Mouse (Mus musculus): ENCODE measurements around the gene Mab21l3. TPM values are rescaled to one million over a fixed set of nuclear protein-coding genes. Genes with fewer than 3 reads are reported as not detected.

Gene Mab21l3
- polyA plus RNA-seq (2016; fragmentation: Nextera tagmentation; extraction: Ambion mirVana), result 0.32 and 0.62 TPM in 2 replicates

DNA sequence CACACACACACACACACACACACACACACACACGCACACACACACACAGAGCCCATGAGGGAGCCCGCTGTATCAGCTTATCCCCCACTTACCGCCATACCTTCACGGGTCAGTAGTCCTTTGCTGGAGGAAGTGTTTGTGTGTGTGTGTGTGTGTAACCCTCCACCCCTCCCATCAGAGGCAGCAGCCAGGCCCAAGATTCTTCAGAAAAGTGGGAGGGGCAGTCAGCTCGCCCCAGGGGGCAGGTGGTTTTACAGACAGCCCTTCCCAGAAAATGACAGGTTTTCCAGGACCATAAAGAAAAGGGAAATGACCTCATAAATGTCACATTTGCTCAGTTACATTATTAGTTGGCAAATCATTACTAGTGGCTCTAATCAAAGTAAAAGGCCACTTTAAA, at the start of gene Mab21l3:
TSS of gene Mab21l3 (minus strand) at position 144 of the 400 bp plus-strand sequence.
- no peaks in the 10 kb centered on the region for H3K9me3 ChIP-seq (replicated peaks)
- 82% methylated on average over 5 of the region's 5 CpGs for WGBS
- H3K4me3 ChIP-seq, result no peak within 1 kb of the TSS

GRCm38 (mm10) chr3:101897377-101897974, 48.7 kb upstream of the Mab21l3 start:
- H3K27ac ChIP-seq (ENCODE audit: poor library complexity, severe bottlenecking), result no peak overlapping the region
- H3K4me1 ChIP-seq (replicated peaks), result peaks cover 12% of the 10 kb centered on the region
- 86% methylated on average over 15 of the region's 15 CpGs for WGBS
- no peak overlapping the region for H3K4me3 ChIP-seq
- no peaks in the 10 kb centered on the region for H3K27me3 ChIP-seq (replicated peaks)
- no peak overlapping the region for H3K4me2 ChIP-seq
- peaks cover 8% of the 10 kb centered on the region for H3K36me3 ChIP-seq
- no peak for ATAC-seq (ENCODE audit: insufficient number of reproducible peaks, low FRiP score)
- no peak overlapping the region for H3K9ac ChIP-seq
- no peaks in the 10 kb centered on the region for H3K9me3 ChIP-seq (replicated peaks)

More for the DNA sequence above, at the start of gene Mab21l3:
- no peak within 1 kb of the TSS for H3K27ac ChIP-seq (ENCODE audit: poor library complexity, severe bottlenecking)
- H3K27me3 ChIP-seq (replicated peaks), result no peaks in the 10 kb centered on the region
- H3K36me3 ChIP-seq, result no peaks in the 10 kb centered on the region
- ATAC-seq (ENCODE audit: insufficient number of reproducible peaks, low FRiP score), result no peak
- peaks cover 11% of the 10 kb centered on the region for H3K4me1 ChIP-seq (replicated peaks)
- no peak within 1 kb of the TSS for H3K9ac ChIP-seq
- H3K4me2 ChIP-seq, result no peak within 1 kb of the TSS

DNA sequence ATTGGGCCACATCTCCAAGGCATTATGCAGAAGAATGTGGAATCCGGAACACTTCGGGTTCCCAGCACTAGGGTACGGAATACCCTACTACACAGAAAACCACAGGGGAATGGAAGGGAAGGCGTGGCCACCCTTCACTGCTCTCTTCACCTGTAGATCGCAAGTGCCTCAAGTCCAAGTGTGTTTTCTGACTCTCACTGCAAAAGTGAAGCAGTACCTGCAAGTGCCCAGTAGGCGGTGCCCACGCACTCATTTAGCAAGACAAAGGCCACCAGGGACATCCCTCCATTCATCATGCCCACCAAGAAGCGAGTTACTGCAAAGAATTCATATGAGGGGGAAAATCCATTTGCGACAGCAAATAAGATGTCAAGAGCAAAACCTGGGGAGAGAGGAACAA, 48.1 kb upstream of the Mab21l3 start:
- no peaks in the 10 kb centered on the region for H3K27me3 ChIP-seq (replicated peaks)
- peaks cover 6% of the 10 kb centered on the region for H3K4me1 ChIP-seq (replicated peaks)
- no peak overlapping the region for H3K4me2 ChIP-seq
- peaks cover 8% of the 10 kb centered on the region for H3K36me3 ChIP-seq
- H3K27ac ChIP-seq (ENCODE audit: poor library complexity, severe bottlenecking), result no peak overlapping the region
- no peak overlapping the region for H3K9ac ChIP-seq
- WGBS, result 27% methylated on average over 9 of the region's 9 CpGs
- ATAC-seq (ENCODE audit: insufficient number of reproducible peaks, low FRiP score), result no peak
- H3K9me3 ChIP-seq (replicated peaks), result no peaks in the 10 kb centered on the region
- H3K4me3 ChIP-seq, result no peak overlapping the region

DNA sequence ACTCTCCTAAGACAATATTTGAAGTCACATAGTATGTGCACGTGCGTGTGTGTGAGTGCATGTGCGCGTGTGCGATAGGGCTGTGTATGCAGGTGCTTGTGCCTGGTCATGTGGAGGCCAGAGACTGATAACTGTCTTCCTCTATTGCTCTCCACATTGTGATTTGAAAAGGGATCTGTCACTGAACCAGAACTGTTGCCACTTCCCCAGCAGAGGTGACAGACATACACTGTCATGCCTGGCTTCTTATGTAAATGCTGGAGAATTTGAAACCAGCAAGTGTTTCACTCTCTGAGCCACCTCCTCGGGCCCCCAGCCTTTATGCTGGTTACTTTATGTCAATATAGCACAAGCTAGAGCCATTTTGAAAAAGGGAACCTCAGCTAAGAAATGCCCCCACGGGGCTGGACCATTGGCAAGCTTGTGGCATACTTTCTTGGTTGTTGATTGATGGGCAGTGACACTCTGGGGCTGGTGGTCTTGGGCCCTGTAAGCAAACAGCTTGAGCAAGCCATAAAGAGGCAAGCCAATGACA, 46.7 kb upstream of the Mab21l3 start:
- ATAC-seq (ENCODE audit: insufficient number of reproducible peaks, low FRiP score), result no peak
- no peaks in the 10 kb centered on the region for H3K27me3 ChIP-seq (replicated peaks)
- no peaks in the 10 kb centered on the region for H3K9me3 ChIP-seq (replicated peaks)
- H3K4me2 ChIP-seq, result no peak overlapping the region
- H3K9ac ChIP-seq, result no peak overlapping the region
- WGBS, result 80% methylated on average over 7 of the region's 7 CpGs
- H3K36me3 ChIP-seq, result peaks cover 8% of the 10 kb centered on the region
- no peak overlapping the region for H3K4me3 ChIP-seq
- no peak overlapping the region for H3K27ac ChIP-seq (ENCODE audit: poor library complexity, severe bottlenecking)
- no peaks in the 10 kb centered on the region for H3K4me1 ChIP-seq (replicated peaks)

GRCm38 (mm10) chr3:101885591-101885990, 36.8 kb upstream of the Mab21l3 start:
- ATAC-seq (ENCODE audit: insufficient number of reproducible peaks, low FRiP score), result peak; percentile 77; the same call in 1 of the 2 replicates
- no peak overlapping the region for H3K27ac ChIP-seq (ENCODE audit: poor library complexity, severe bottlenecking)

DNA sequence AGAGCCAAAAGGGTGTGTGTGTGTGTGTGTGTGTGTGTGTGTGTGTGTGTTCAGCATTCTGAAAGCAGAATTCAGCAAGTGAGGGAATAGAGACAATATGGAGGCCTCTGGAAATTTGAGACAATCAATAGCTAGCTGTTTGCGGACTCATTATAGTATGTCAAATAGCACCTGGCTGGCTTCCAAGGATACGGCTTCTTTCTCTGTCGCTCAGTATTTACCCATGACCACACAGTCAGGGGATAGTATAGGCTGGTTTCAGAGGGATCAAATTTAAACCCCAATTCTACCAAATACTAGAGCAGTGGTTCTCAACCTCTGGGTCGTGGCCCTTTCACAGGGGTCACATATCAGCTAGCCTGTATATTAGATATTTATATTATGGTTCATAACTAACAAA, 36.3 kb upstream of the Mab21l3 start:
- WGBS, result 64% methylated on average over 4 of the region's 4 CpGs
- H3K9ac ChIP-seq, result no peak overlapping the region
- ATAC-seq (ENCODE audit: insufficient number of reproducible peaks, low FRiP score), result no peak
- H3K9me3 ChIP-seq (replicated peaks), result no peaks in the 10 kb centered on the region
- H3K4me3 ChIP-seq, result no peak overlapping the region
- no peak overlapping the region for H3K27ac ChIP-seq (ENCODE audit: poor library complexity, severe bottlenecking)
- H3K4me1 ChIP-seq (replicated peaks), result no peaks in the 10 kb centered on the region; the same call in 1 of the 2 replicates
- peaks cover 14% of the 10 kb centered on the region; the same call in 1 of the 2 replicates for H3K36me3 ChIP-seq
- no peaks in the 10 kb centered on the region for H3K27me3 ChIP-seq (replicated peaks)
- no peak overlapping the region for H3K4me2 ChIP-seq

More at GRCm38 (mm10) chr3:101885591-101885990, 36.8 kb upstream of the Mab21l3 start:
- Histone ChIP-seq H3K4me1 (replicated peaks) (no peaks in the 10 kb centered on the region; the same call in 1 of the 2 replicates), H3K9me3 (replicated peaks) (no peaks in the 10 kb centered on the region), H3K27me3 (replicated peaks) (no peaks in the 10 kb centered on the region), H3K4me3 (no peak overlapping the region), H3K36me3 (peaks cover 14% of the 10 kb centered on the region; the same call in 1 of the 2 replicates), H3K9ac (no peak overlapping the region), H3K4me2 (no peak overlapping the region)
- 39% methylated on average over 3 of the region's 3 CpGs for WGBS

- Histone ChIP-seq H3K27ac (ENCODE audit: poor library complexity, severe bottlenecking) (no peak overlapping the region), H3K4me1 (replicated peaks) (no peaks in the 10 kb centered on the region; the same call in 1 of the 2 replicates), H3K4me2 (no peak overlapping the region), H3K9ac (no peak overlapping the region), H3K4me3 (no peak overlapping the region), H3K9me3 (replicated peaks) (no peaks in the 10 kb centered on the region), H3K36me3 (peaks cover 25% of the 10 kb centered on the region; the same call in 1 of the 2 replicates), H3K27me3 (replicated peaks) (no peaks in the 10 kb centered on the region)
- 44% methylated on average over 3 of the region's 3 CpGs for WGBS
- ATAC-seq (ENCODE audit: insufficient number of reproducible peaks, low FRiP score), result no peak
Measured at GRCm38 (mm10) chr3:101883902-101884301, 35.1 kb upstream of the Mab21l3 start.

DNA sequence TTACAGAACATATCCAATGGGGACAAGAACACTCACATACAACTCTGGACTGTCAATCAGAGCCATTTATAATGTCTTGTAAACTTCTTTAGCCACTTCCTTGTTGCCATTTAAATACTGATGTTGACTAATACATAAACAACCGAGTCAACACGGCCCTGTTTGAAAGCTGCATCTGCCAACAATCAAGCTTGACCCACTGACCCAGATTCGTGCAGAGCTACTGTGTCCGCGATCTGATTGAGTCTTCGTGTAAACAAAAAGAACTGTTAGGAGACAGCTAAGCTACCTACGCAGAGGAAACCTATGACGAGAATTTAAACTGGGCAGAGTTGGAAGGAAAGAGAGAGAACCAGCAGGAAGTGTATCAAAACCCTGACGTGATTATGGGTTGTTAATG, 33.0 kb upstream of the Mab21l3 start:
- H3K4me3 ChIP-seq, result no peak overlapping the region
- H3K4me1 ChIP-seq (replicated peaks), result peaks cover 6% of the 10 kb centered on the region
- H3K27ac ChIP-seq (ENCODE audit: poor library complexity, severe bottlenecking), result no peak overlapping the region
- no peak overlapping the region for H3K9ac ChIP-seq
- H3K27me3 ChIP-seq (replicated peaks), result no peaks in the 10 kb centered on the region
- H3K9me3 ChIP-seq (replicated peaks), result no peaks in the 10 kb centered on the region
- H3K36me3 ChIP-seq, result peaks cover 32% of the 10 kb centered on the region
- no peak overlapping the region for H3K4me2 ChIP-seq
- no peak for ATAC-seq (ENCODE audit: insufficient number of reproducible peaks, low FRiP score)
- WGBS, result 65% methylated on average over 9 of the region's 9 CpGs

DNA sequence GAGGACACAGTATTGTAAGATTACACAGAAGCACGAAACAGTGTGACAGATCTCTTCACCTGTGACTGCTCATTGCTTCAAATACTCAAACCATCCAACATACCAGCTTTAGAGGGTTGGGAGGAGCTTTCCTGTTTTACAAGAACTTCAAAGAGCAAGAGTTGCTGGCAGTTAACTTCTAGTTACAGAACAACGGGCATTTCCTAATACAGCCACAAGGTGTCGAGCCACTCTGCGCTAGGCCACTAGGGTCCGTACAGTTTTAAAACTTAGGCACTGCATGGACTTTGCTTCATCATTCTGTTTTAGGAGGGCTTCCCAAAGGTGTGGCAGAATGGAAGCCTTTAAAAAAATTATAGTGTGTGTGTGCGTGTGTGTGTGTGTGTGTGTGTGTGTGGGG, 32.1 kb upstream of the Mab21l3 start:
- Histone ChIP-seq H3K4me2 (no peak overlapping the region), H3K4me1 (replicated peaks) (peaks cover 13% of the 10 kb centered on the region), H3K27ac (ENCODE audit: poor library complexity, severe bottlenecking) (no peak overlapping the region), H3K9ac (no peak overlapping the region), H3K36me3 (peaks cover 34% of the 10 kb centered on the region), H3K27me3 (replicated peaks) (no peaks in the 10 kb centered on the region), H3K9me3 (replicated peaks) (no peaks in the 10 kb centered on the region), H3K4me3 (no peak overlapping the region)
- no peak for ATAC-seq (ENCODE audit: insufficient number of reproducible peaks, low FRiP score)
- WGBS, result 67% methylated on average over 6 of the region's 6 CpGs

GRCm38 (mm10) chr3:101878136-101878535, 29.4 kb upstream of the Mab21l3 start:
- Histone ChIP-seq H3K4me3 (no peak overlapping the region), H3K9me3 (replicated peaks) (no peaks in the 10 kb centered on the region), H3K27me3 (replicated peaks) (no peaks in the 10 kb centered on the region), H3K9ac (no peak overlapping the region), H3K36me3 (peaks cover 44% of the 10 kb centered on the region), H3K27ac (ENCODE audit: poor library complexity, severe bottlenecking) (no peak overlapping the region), H3K4me1 (replicated peaks) (peaks cover 13% of the 10 kb centered on the region), H3K4me2 (no peak overlapping the region)
- WGBS, result 60% methylated on average over 5 of the region's 5 CpGs
- no peak for ATAC-seq (ENCODE audit: insufficient number of reproducible peaks, low FRiP score)

DNA sequence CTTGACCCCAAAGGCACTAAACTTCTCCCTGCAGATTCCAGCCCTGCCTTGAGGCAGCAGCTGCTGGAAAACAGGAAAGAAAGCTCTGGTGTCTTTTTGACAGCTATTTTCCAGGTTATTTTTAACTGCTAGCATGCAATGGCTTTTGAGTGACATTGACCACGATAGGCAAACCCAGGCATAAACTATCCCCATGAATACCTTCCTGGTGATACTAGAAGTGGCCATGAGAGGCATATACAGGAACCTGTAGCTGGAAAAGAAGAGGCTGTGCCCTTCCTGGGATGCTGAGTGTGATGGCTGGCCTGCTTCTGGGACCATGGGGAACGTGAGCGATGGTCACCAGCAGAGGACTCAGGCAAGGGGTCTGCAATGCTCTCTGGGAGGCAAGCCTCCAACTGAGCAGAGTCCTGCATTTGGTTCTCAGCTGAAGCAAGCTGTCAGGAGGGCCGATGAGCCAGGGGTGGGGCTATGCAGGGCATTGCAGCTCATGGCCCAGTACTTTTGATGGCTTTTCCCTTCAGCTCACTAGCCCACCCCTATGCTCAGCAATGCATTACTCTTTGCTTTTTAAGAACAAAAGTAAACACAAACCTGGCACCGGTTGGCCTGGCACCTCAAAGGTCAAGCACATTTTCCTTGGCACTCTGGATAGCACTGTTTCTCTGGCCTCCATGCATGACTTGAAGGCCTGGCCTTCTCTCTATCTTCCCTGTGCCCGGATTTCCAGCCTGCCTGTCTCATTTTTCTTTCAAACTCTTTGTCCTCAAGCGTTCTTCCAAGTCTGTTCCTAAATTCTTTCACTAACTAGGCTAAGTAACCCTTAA, 27.9 kb upstream of the Mab21l3 start:
- Histone ChIP-seq H3K9ac (no peak overlapping the region), H3K4me2 (no peak overlapping the region), H3K4me3 (no peak overlapping the region), H3K27me3 (replicated peaks) (no peaks in the 10 kb centered on the region), H3K27ac (ENCODE audit: poor library complexity, severe bottlenecking) (peak overlapping the region; percentile 72), H3K9me3 (replicated peaks) (no peaks in the 10 kb centered on the region), H3K36me3 (peaks cover 43% of the 10 kb centered on the region), H3K4me1 (replicated peaks) (peaks cover 13% of the 10 kb centered on the region)
- ATAC-seq (ENCODE audit: insufficient number of reproducible peaks, low FRiP score), result no peak
- 61% methylated on average over 7 of the region's 7 CpGs for WGBS

Measured in heart, embryonic 12.5 days (tissue).